Mouse (Mus musculus) liver, embryonic 16.5 days (tissue): ENCODE data around the gene Krt88. TPM values are rescaled to one million over a fixed set of nuclear protein-coding genes. Genes with fewer than 3 reads are reported as not detected.

ENCODE experiments used
- ATAC-seq: fragments of 200-750 bp; cut with Nextera tagmentation; 2 replicates; pipeline ENCODE4 v1.8.0; 2017; ENCODE audit warnings: low read depth, mild to moderate bottlenecking, moderate number of reproducible peaks, moderate library complexity
- H3K27ac ChIP-seq: fragments of 300-500 bp; sonication (generic); 2 replicates; pipeline ENCODE4 v1.5.1; 2014; ENCODE audit warnings: mild to moderate bottlenecking, low read length
- H3K27me3 ChIP-seq: fragments of 300-500 bp; sonication (generic); 2 replicates; pipeline ENCODE4 v1.6.1; 2014; ENCODE audit warnings: low read depth, low read length, mixed read lengths; ENCODE audit not compliant: control insufficient read depth, insufficient read depth
- H3K36me3 ChIP-seq: fragments of 300-500 bp; sonication (generic); 2 replicates; pipeline ENCODE4 v1.6.1; 2014; ENCODE audit warnings: mild to moderate bottlenecking; ENCODE audit not compliant: control insufficient read depth, insufficient read depth
- H3K4me1 ChIP-seq: fragments of 300-500 bp; sonication (generic); 2 replicates; pipeline ENCODE4 v1.6.1; 2014; ENCODE audit warnings: low read depth, low read length, mixed read lengths; ENCODE audit not compliant: control insufficient read depth
- H3K4me2 ChIP-seq: fragments of 300-500 bp; sonication (generic); 2 replicates; pipeline ENCODE4 v1.6.1; 2014; ENCODE audit warnings: low read depth, low read length, mixed read lengths
- H3K4me3 ChIP-seq: fragments of 300-500 bp; sonication (generic); 2 replicates; pipeline ENCODE4 v1.5.1; 2014; ENCODE audit warnings: low read depth, mild to moderate bottlenecking, low read length
- H3K9ac ChIP-seq: fragments of 300-500 bp; sonication (generic); 2 replicates; pipeline ENCODE4 v1.6.1; 2014; ENCODE audit warnings: low read depth, low read length
- H3K9me3 ChIP-seq: fragments of 300-500 bp; sonication (generic); replicated peaks from 2 replicates; pipeline ENCODE4 v1.6.1; 2016; ENCODE audit warnings: low read length; ENCODE audit not compliant: control insufficient read depth
- WGBS: fragments of 180-500 bp; shearing (Covaris S2); extraction: QIAGEN DNeasy Blood & Tissue Kit; methylation state at CpG from one replicate; pipeline ENCODE4 v1.1.7; 2014; ENCODE audit not compliant: insufficient replicate concordance; 5-methylcytosine and 5-hydroxymethylcytosine counted together
- polyA plus RNA-seq: library from polyadenylated mRNA; unstranded; fragments of >200 nt; fragmentation: Nextera tagmentation; extraction: Ambion mirVana; gene quantifications from 2 replicates; pipeline ENCODE4 v1.2.1, GENCODE M21; 2015

Krt88 gene
- polyA plus RNA-seq, result not detected in 2 replicates

DNA sequence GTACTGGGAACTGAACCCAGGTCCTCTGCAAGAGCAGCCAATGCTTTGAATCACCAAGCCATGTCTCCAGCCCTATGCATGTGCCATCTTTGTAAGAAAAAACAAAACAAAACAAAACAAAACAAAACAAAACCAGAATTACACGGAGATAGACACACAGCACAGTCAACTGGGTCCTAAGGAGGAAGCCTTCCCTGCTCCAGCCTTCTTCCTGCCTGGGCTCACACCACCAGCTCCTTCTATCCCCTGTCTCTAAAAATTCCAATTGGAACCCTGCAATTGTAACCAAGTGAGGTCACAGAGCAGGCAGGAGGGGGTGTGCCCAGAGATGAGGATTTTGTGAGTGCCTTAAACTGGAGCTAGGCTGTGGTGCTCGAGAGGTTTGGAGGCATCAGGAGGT lies at the start of gene Krt88:
TSS of gene Krt88 (plus strand) at position 301 of the 400 bp plus-strand sequence.
- no peaks in the 10 kb centered on the region for H3K4me1 ChIP-seq
- no peak within 1 kb of the TSS for H3K4me3 ChIP-seq
- no peaks in the 10 kb centered on the region for H3K36me3 ChIP-seq
- H3K9ac ChIP-seq, result no peak within 1 kb of the TSS
- 42% methylated on average over 2 of the region's 2 CpGs for WGBS
- no peak within 1 kb of the TSS for H3K4me2 ChIP-seq
- ATAC-seq, result no peak
- H3K27me3 ChIP-seq, result no peaks in the 10 kb centered on the region
- H3K9me3 ChIP-seq, result no peaks in the 10 kb centered on the region
- no peak within 1 kb of the TSS for H3K27ac ChIP-seq

DNA sequence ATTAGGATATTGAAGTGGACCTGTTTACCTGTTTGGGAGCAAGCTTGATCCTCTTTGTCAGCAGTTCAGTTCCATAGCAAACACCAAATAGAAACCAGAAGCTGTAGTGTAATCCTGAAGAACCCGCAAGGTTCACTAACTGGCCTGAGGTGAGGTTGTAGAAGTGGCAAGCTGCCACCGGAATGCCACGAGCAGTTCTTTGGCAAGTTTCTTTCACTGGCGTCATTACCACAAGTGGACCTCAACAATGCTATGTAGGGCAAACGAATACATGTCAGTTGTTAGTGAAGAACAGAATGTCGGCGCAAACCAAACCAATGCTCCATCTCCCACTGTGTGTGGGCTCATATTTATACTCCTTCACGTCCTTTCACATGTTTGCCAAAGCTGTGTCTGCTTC lies 49.3 kb upstream of the Krt88 start:
- WGBS, result 68% methylated on average over 8 of the region's 8 CpGs

DNA sequence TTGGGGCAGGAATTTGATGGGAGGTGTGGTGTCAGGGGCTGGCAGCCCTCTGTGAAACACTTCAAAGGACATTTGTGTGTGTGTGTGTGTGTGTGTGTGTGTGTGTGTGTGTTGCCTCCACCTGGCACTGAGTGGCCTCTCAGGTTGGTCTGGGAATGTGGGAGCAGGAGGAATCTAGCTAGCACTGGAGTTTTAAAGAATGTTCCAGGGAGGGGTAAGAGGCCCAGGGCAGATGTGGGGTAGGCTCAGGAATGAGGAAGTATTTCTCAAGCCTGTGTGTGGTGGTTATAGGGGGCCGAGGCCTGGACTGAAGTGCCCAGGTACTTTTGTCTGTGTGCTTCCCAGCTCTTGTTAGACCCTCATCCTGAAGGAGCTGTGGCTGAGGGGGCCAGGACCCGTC lies 36.8 kb upstream of the Krt88 start, which contains the start of gene Krt7:
TSS of gene Krt7 (plus strand) at position 269 of the 400 bp plus-strand sequence.
- H3K36me3 ChIP-seq, result no peaks in the 10 kb centered on the region
- H3K27me3 ChIP-seq, result no peaks in the 10 kb centered on the region
- H3K4me3 ChIP-seq, result no peak within 1 kb of the TSS
- no peak within 1 kb of the TSS for H3K4me2 ChIP-seq
- WGBS, result 13% methylated on average over 2 of the region's 2 CpGs
- H3K4me1 ChIP-seq, result no peaks in the 10 kb centered on the region
- H3K9me3 ChIP-seq, result no peaks in the 10 kb centered on the region
- H3K9ac ChIP-seq, result no peak within 1 kb of the TSS
- no peak for ATAC-seq
- no peak within 1 kb of the TSS for H3K27ac ChIP-seq

More for the DNA sequence above, 49.3 kb upstream of the Krt88 start:
- Histone ChIP-seq H3K9me3 (no peaks in the 10 kb centered on the region), H3K9ac (no peak overlapping the region), H3K4me3 (no peak overlapping the region), H3K4me1 (no peaks in the 10 kb centered on the region), H3K4me2 (no peak overlapping the region), H3K36me3 (no peaks in the 10 kb centered on the region), H3K27me3 (no peaks in the 10 kb centered on the region), H3K27ac (no peak overlapping the region)
- ATAC-seq, result no peak

DNA sequence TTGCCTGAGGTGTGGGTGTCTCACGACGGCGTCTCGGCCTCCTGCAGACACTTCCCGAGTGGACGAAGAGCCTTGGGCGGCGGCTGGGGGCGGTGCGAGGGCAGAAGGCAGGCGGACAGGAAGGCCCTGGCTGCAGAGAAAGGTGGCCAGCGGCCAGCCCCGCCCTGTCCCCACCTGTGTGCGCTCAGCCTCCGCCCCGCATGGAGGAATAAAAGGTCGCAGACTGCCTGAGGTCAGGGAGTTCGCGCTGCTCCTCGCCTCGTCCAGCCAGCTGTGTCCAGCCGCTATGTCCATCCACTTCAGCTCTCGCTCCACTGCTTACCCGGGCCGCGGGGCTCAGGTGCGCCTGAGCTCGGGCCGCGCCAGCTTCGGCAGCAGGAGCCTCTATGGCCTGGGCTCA lies 35.4 kb upstream of the Krt88 start:
- Histone ChIP-seq H3K4me3 (no peak overlapping the region), H3K36me3 (no peaks in the 10 kb centered on the region), H3K27ac (no peak overlapping the region), H3K9ac (no peak overlapping the region), H3K4me1 (no peaks in the 10 kb centered on the region), H3K9me3 (no peaks in the 10 kb centered on the region), H3K27me3 (no peaks in the 10 kb centered on the region), H3K4me2 (no peak overlapping the region)
- no peak for ATAC-seq
- WGBS, result 51% methylated on average over 28 of the region's 31 CpGs

DNA sequence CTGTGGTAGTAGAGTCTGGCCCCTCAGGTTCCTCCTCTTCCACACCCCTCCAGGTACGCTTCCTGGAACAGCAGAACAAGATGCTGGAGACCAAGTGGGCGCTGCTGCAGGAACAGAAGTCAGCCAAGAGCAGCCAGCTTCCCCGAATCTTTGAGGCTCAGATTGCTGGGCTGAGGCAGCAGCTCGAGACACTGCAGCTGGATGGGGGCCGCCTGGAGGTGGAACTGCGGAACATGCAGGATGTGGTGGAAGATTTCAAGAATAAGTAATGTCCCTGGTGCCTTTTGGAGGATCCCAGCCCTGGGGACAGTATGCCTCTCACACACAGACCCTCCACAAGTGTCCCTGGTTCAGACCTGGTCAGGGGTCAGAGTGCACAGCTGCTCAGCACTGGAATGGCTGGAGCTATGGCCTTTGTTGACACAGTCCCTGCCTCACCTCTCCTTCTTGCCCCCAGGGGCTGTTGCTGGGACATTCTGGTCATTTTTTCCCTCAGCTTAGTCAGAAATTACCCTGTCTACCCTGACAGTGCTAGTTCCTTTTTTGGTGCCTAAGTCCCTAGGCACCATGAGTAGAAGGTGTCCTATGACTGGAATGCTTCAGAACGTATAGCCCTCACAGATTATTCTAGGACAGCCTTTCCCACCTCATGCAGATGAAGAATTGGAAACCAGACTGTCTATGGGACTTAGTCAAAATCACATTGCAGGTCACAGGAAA lies 33.5 kb upstream of the Krt88 start:
- no peak overlapping the region for H3K4me3 ChIP-seq
- no peak overlapping the region for H3K27ac ChIP-seq
- H3K4me1 ChIP-seq, result no peaks in the 10 kb centered on the region
- no peak overlapping the region for H3K4me2 ChIP-seq
- H3K9me3 ChIP-seq, result no peaks in the 10 kb centered on the region
- H3K9ac ChIP-seq, result no peak overlapping the region
- H3K27me3 ChIP-seq, result no peaks in the 10 kb centered on the region
- no peaks in the 10 kb centered on the region for H3K36me3 ChIP-seq
- ATAC-seq, result no peak
- WGBS, result 37% methylated on average over 7 of the region's 7 CpGs

DNA sequence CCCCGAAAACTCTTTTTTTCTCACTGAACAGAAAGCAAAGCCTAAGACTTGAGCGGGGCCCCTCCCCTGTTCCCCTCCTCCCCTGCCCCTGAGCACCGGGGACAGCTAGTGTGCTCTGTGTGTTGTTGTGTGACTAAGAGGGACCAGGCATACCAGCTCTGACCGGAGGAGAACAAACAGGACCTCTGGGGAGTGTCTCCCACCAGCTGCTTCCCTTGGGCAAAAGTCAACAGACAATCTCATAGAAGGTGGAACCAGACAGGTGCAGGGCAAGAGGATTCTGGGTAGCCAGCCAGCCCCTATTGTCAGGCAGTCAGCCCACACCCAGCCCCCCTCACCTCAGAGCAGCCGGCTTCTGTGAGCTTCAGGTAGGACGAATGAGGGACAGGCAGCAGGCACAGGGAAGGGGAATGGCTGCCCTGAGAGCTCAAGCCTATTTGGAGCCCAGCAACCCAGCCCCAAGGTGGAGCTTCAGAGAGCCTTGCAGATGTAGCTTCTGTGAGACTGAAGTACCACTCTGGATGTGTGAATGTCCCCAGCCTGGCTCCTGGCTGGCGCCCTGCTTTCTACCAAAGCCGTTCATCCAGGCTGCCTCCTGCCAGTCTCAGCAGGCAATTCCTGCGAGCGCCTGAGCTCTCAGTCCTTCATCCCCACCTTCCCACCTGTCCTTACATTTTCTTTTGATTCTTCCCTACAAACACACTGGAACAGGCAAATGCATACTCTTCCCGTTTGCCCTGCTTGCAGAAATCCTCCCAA lies 32.6 kb upstream of the Krt88 start:
- H3K27ac ChIP-seq, result no peak overlapping the region
- no peak for ATAC-seq
- no peak overlapping the region for H3K4me2 ChIP-seq

DNA sequence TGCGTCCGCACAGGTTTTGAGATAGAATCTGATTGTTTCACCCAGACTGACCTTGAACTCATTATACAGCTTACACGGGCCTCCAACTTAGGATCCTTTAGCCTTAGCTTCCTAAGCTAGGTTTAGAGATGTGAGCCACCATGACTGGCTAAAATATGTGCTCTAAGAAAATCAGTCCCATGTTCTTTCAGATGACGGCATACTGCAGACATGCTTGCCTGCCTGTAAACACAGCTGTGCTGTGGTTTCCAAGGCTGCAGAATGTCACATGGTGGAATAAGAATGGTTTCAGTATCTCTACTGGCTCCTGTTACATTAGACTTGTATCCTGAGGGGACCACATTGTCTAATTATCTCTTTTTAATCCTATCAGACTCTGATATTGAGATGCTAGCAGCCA lies 28.6 kb upstream of the Krt88 start:
- H3K4me1 ChIP-seq, result no peaks in the 10 kb centered on the region
- H3K4me2 ChIP-seq, result no peak overlapping the region
- H3K9ac ChIP-seq, result no peak overlapping the region
- H3K27ac ChIP-seq, result no peak overlapping the region
- H3K9me3 ChIP-seq, result no peaks in the 10 kb centered on the region
- no peaks in the 10 kb centered on the region for H3K36me3 ChIP-seq
- no peak for ATAC-seq
- 54% methylated on average over 4 of the region's 4 CpGs for WGBS
- H3K4me3 ChIP-seq, result no peak overlapping the region
- H3K27me3 ChIP-seq, result no peaks in the 10 kb centered on the region

More for the DNA sequence above, 32.6 kb upstream of the Krt88 start:
- Histone ChIP-seq H3K36me3 (no peaks in the 10 kb centered on the region), H3K4me3 (no peak overlapping the region), H3K9ac (no peak overlapping the region), H3K9me3 (no peaks in the 10 kb centered on the region), H3K4me1 (no peaks in the 10 kb centered on the region), H3K27me3 (no peaks in the 10 kb centered on the region)
- WGBS, result 53% methylated on average over 11 of the region's 11 CpGs

DNA sequence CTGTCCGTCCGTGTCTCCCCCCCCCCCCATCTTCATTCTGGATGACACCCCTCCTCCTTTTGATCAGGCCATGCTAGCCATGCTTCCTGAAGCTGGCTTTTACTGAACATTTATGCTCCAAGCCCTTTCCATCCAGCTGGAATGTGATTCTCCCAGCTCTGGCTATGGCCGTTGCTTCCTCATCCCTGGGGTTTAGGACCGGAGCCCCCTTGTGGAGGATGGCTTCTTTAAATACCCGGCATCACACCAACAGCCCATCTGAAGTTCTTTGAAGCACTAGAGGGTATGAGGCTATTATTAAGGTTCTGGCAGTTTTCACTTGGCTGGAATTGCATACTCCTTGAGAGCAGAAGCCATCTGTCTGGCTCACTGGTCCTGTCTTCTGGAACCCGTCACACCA lies 26.6 kb upstream of the Krt88 start:
- Histone ChIP-seq H3K27me3 (no peaks in the 10 kb centered on the region), H3K4me1 (no peaks in the 10 kb centered on the region), H3K27ac (no peak overlapping the region), H3K4me2 (no peak overlapping the region), H3K9me3 (no peaks in the 10 kb centered on the region), H3K36me3 (no peaks in the 10 kb centered on the region), H3K4me3 (no peak overlapping the region), H3K9ac (no peak overlapping the region)
- ATAC-seq, result no peak
- 53% methylated on average over 6 of the region's 6 CpGs for WGBS

DNA sequence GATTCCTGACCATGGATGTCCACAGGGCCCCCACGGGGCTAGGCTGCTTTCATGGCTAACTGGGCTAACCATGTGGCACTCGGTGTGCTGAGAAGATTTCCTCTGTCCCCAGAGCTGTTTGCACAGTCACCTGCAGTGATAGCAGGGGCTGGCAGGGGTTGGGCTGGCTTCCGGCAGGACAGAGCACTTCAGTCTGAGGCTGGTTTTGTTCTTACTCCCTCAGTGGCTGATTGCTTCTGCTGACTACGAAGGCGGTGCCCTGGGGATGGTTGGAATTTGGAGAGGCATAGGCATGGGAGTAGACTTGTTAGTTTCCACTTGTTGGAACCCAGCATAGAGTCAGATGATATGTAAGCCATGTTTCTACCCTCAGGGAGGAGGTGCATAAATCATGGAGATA lies 22.6 kb upstream of the Krt88 start:
- no peak overlapping the region for H3K27ac ChIP-seq
- ATAC-seq, result no peak

More for the DNA sequence above, 22.6 kb upstream of the Krt88 start:
- 18% methylated on average over 5 of the region's 5 CpGs for WGBS
- H3K27me3 ChIP-seq, result no peaks in the 10 kb centered on the region
- no peaks in the 10 kb centered on the region for H3K4me1 ChIP-seq
- no peak overlapping the region for H3K4me2 ChIP-seq
- no peak overlapping the region for H3K4me3 ChIP-seq
- no peaks in the 10 kb centered on the region for H3K9me3 ChIP-seq
- H3K36me3 ChIP-seq, result no peaks in the 10 kb centered on the region
- H3K9ac ChIP-seq, result no peak overlapping the region
